Mouse (Mus musculus) cerebellum, adult 2 months (tissue): Measurements from ENCODE around the gene Zfpm1. TPM values are rescaled to one million over a fixed set of nuclear protein-coding genes. Genes with fewer than 3 reads are reported as not detected.

Experiments used
- DNase-seq, 2 experiments: peaks; one replicate each; pipeline ENCODE4 v3.0.0; 2021
- H3K27ac ChIP-seq: fragments of 200-500 bp; 2 replicates; pipeline ENCODE4 v1.5.1; 2012; ENCODE audit warnings: low read length, control low read depth, inconsistent platforms; ENCODE audit not compliant: insufficient read depth
- H3K27me3 ChIP-seq: fragments of 200-500 bp; 2 replicates; pipeline ENCODE4 v1.6.1; 2012; ENCODE audit warnings: inconsistent platforms, mild to moderate bottlenecking, low read length, moderate library complexity; ENCODE audit not compliant: control insufficient read depth, insufficient read depth
- H3K4me1 ChIP-seq: fragments of 200-500 bp; 2 replicates; pipeline ENCODE4 v1.6.1; 2011; ENCODE audit warnings: low read length; ENCODE audit not compliant: control insufficient read depth, insufficient read depth
- H3K4me3 ChIP-seq: fragments of 200-500 bp; replicated peaks from 2 replicates; pipeline ENCODE3; 2011; ENCODE audit warnings: mild to moderate bottlenecking, low read depth, low read length, control low read depth; ENCODE audit not compliant: insufficient read depth
- CTCF ChIP-seq: fragments of 200-500 bp; IDR thresholded peaks from 2 replicates; pipeline ENCODE4 v1.5.1; 2011; ENCODE audit warnings: low read depth, mild to moderate bottlenecking, control low read depth, low read length, moderate library complexity, borderline replicate concordance; ENCODE audit not compliant: insufficient read depth
- POLR2A ChIP-seq: fragments of 200-500 bp; IDR thresholded peaks from 2 replicates; pipeline ENCODE4 v1.6.1; 2011; ENCODE audit warnings: low read length, control low read depth, borderline replicate concordance; ENCODE audit not compliant: insufficient read depth
- WGBS: fragments of 180-500 bp; shearing (Covaris S2); methylation state at CpG from one replicate; pipeline ENCODE4 v1.1.7; 2018; 5-methylcytosine and 5-hydroxymethylcytosine counted together
- polyA plus RNA-seq: library from polyadenylated mRNA; depleted of rRNA; stranded (reverse); fragments of >200 nt; gene quantifications from 2 replicates; pipeline ENCODE4 v1.2.3, GENCODE M21; 2012

The Zfpm1 gene
- polyA plus RNA-seq, 1 experiment, result 20.1 TPM

GRCm38 (mm10) chr8:122304058-122304457 is 22.1 kb downstream of the Zfpm1 start:
- Histone ChIP-seq H3K27me3 (no peaks in the 10 kb centered on the region), H3K4me3 (no peak overlapping the region), H3K4me1 (peaks cover 10% of the 10 kb centered on the region), H3K27ac (no peak overlapping the region)
- WGBS, result 57% methylated on average over 3 of the region's 3 CpGs
- DNase-seq, result no peak
- no peak for TF ChIP-seq CTCF
- no peak for TF ChIP-seq POLR2A

- H3K27me3 ChIP-seq, result no peaks in the 10 kb centered on the region
- H3K27ac ChIP-seq, result no peak overlapping the region
- WGBS, result 77% methylated on average over 26 of the region's 26 CpGs
These were observed 24.9 kb downstream of the Zfpm1 start for GRCm38 (mm10) chr8:122306660-122307399.

DNA sequence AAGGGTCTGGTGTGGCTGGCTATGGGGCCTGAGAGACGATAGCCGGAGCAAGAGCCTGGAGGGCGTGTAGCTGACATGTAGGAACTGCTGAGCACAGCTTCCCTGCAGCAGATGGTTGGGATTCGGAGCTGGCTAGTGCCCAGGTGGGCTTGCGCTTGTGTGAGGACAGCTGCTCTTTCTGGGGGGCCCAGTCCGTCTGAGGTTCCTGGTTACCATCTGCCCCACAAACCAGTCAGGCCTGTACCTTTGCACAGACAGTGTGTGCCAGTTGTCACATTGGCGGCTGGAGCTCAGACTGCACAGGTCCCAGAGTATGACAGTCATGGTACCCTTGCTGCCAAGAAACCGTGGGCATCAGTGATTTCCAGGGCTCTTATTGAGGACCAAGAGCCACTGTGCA is 25.9 kb downstream of the Zfpm1 start:
- H3K27me3 ChIP-seq, result no peaks in the 10 kb centered on the region
- no peak for TF ChIP-seq POLR2A
- peak in 1 of 2 experiments; percentile 46 for DNase-seq

More at GRCm38 (mm10) chr8:122306660-122307399, 24.9 kb downstream of the Zfpm1 start:
- Histone ChIP-seq H3K4me1 (peaks cover 10% of the 10 kb centered on the region), H3K4me3 (no peak overlapping the region)
- DNase-seq, result no peak
- no peak for TF ChIP-seq CTCF
- TF ChIP-seq POLR2A, result no peak

DNA sequence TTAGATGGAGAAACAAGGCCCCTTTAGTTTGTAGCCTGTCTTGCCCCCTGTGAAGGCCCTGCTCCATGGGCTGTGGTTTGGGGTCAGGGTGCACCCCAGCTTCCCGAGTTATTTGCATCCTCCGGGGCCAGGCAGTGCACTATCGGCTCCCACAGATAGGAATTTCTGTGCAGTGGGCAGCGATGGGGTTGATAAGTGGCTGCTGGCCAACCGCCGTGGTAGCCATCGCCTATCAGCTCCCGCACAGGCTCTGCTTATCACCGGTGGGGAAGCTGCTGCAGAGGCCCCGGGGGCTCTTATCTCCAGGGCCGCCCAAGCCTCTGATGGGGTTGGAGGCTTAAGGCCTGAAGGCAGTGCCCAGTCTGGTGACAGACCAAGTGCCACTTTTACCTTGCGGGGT is 27.3 kb downstream of the Zfpm1 start:
- Histone ChIP-seq H3K4me3 (no peak overlapping the region), H3K4me1 (peaks cover 10% of the 10 kb centered on the region), H3K27me3 (no peaks in the 10 kb centered on the region), H3K27ac (no peak overlapping the region)
- WGBS, result 83% methylated on average over 12 of the region's 12 CpGs
- no peak for DNase-seq
- TF ChIP-seq CTCF, result no peak
- TF ChIP-seq POLR2A, result no peak

More for the DNA sequence above, 25.9 kb downstream of the Zfpm1 start:
- H3K4me3 ChIP-seq, result no peak overlapping the region
- WGBS, result 27% methylated on average over 8 of the region's 8 CpGs
- peaks cover 10% of the 10 kb centered on the region for H3K4me1 ChIP-seq
- no peak overlapping the region for H3K27ac ChIP-seq

DNA sequence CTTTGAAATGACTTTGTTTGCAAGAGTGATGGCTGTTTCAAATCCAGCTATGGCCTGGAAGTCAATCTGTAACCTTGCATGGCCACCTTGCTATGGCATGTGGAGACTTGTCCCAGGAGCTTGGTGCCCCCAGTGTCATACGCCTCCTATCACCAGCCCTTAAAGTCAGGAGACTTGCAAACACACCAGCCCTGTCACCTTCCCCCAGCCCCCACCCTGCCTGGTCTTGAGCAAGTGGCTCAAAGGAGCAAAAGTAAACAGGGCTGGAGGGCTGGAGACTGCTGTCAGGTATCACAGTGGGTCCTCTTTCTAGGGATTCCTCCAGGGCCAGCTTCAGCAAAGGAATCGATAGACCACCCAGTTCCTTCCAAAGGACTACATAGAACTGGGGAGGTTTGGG is 29.2 kb downstream of the Zfpm1 start:
- Histone ChIP-seq H3K27me3 (no peaks in the 10 kb centered on the region), H3K4me1 (peaks cover 10% of the 10 kb centered on the region), H3K4me3 (no peak overlapping the region), H3K27ac (no peak overlapping the region)
- no peak for TF ChIP-seq CTCF
- DNase-seq, result no peak
- WGBS, result 95% methylated on average over 2 of the region's 2 CpGs

- Histone ChIP-seq H3K4me1 (peaks cover 7% of the 10 kb centered on the region), H3K27me3 (no peaks in the 10 kb centered on the region), H3K27ac (no peak overlapping the region), H3K4me3 (no peak overlapping the region)
- TF ChIP-seq POLR2A (no peak), CTCF (no peak)
- 61% methylated on average over 2 of the region's 2 CpGs for WGBS
- DNase-seq, result no peak
These were observed 30.6 kb downstream of the Zfpm1 start for GRCm38 (mm10) chr8:122312553-122312952.

GRCm38 (mm10) chr8:122313310-122313709 is 31.4 kb downstream of the Zfpm1 start:
- H3K4me1 ChIP-seq, result no peaks in the 10 kb centered on the region; the same call in 1 of the 2 replicates
- H3K27ac ChIP-seq, result no peak overlapping the region
- no peak overlapping the region for H3K4me3 ChIP-seq
- no peak for DNase-seq
- TF ChIP-seq POLR2A (no peak), CTCF (no peak)
- no peaks in the 10 kb centered on the region for H3K27me3 ChIP-seq
- 83% methylated on average over 12 of the region's 12 CpGs for WGBS

DNA sequence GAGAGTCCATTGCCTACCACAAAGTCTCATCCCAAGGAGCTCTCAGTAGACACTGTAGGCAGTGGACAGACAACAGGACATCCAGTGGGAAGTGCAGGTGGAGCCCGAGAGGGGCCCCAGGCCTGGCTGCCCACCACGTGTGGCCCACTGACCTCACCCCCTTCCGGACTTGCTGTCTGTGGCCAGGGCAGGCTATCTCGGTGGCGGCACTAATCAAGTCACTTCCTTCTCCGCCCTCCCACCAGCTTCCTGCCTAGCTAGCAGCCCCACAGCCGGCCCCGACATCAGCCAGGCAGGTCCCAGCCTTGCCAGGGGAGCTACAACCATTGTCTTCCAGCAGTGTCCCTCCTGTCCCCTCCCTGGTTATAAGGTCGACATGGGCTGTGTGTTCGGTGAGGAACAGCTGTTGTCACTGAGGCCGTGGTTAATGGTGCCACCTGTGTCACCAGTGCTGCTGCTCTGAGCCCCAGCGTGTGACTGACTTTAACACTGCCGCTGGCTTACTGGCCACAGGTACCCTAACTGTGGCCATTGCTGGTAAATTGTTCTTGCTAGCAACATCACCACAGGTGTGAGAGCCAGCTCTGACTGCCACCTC is 33.1 kb downstream of the Zfpm1 start:
- WGBS, result 71% methylated on average over 13 of the region's 13 CpGs
- Histone ChIP-seq H3K4me1 (no peaks in the 10 kb centered on the region), H3K27me3 (no peaks in the 10 kb centered on the region), H3K4me3 (no peak overlapping the region), H3K27ac (no peak overlapping the region)
- TF ChIP-seq POLR2A, result no peak
- no peak for TF ChIP-seq CTCF
- DNase-seq, result no peak

GRCm38 (mm10) chr8:122316402-122316801 is 34.5 kb downstream of the Zfpm1 start:
- no peak for DNase-seq
- WGBS, result 54% methylated on average over 2 of the region's 2 CpGs
- Histone ChIP-seq H3K4me3 (no peak overlapping the region), H3K27ac (no peak overlapping the region), H3K4me1 (peaks cover 11% of the 10 kb centered on the region), H3K27me3 (no peaks in the 10 kb centered on the region)
- TF ChIP-seq POLR2A, result no peak
- no peak for TF ChIP-seq CTCF
